Mouse (Mus musculus) thymus, postnatal 10 days (tissue): ENCODE data around the gene Ppef2.

ENCODE experiments used
- DNase-seq, 2 experiments: peaks; one replicate each; pipeline ENCODE4 v3.0.0; 2021; ENCODE audit warnings: low spot score in 2 of 2

Ppef2 gene

GRCm38 (mm10) chr5:92195716-92196115, 60.4 kb downstream of the Ppef2 start:
- DNase-seq, result peak in 1 of 2 experiments; percentile 42

- no peak for DNase-seq
Observed at GRCm38 (mm10) chr5:92188881-92189483, 67.1 kb downstream of the Ppef2 start.

- peak; percentile 67 to 68 for DNase-seq
Observed at GRCm38 (mm10) chr5:92183071-92183830, 72.8 kb downstream of the Ppef2 start.
